Mouse (Mus musculus): ENCODE results near the gene Gdf3. TPM values are rescaled to one million over a fixed set of nuclear protein-coding genes. Genes with fewer than 3 reads are reported as not detected.

Gene Gdf3
- polyA plus RNA-seq, 2 experiments = 1.5 to 2.2 TPM

GRCm38 (mm10) chr6:122616022-122616421, 6.1 kb upstream of the Gdf3 start:
- Histone ChIP-seq H3K4me1 (replicated peaks; ENCODE audit: control insufficient read depth in 2 of 2, insufficient read depth in 2 of 2, low read length in 1 of 2) (no peaks in the 10 kb centered on the region), H3K4me2 (ENCODE audit: low read depth) (no peak overlapping the region), H3K9me3 (ENCODE audit: control insufficient read depth, low read length) (no peaks in the 10 kb centered on the region), H3K27ac (no peak overlapping the region), H3K4me3 (ENCODE audit: insufficient read depth in 1 of 2, low read depth in 2 of 2, low read length in 2 of 2) (no peak overlapping the region), H3K36me3 (replicated peaks; ENCODE audit: control insufficient read depth, insufficient read depth, low read depth) (no peaks in the 10 kb centered on the region), H3K9ac (replicated peaks) (no peak overlapping the region), H3K27me3 (ENCODE audit: control insufficient read depth, insufficient read depth, low read length) (no peaks in the 10 kb centered on the region)
- DNase-seq (ENCODE audit: low read depth in 3 of 3, low spot score in 3 of 3) (no peak), ATAC-seq (ENCODE audit: insufficient read depth) (no peak)
- 39% methylated on average over 3 of the region's 3 CpGs for WGBS (ENCODE audit: insufficient replicate concordance)
- TF ChIP-seq EP300 (IDR thresholded peaks at IDR 0.05; ENCODE audit: low read depth) (no peak), CTCF (IDR thresholded peaks at IDR 0.05; ENCODE audit: low read depth) (no peak)

- H3K9ac ChIP-seq (replicated peaks) = no peak overlapping the region
- WGBS (ENCODE audit: insufficient replicate concordance) = 37% methylated on average over 2 of the region's 2 CpGs
- ATAC-seq (ENCODE audit: insufficient read depth) (no peak), DNase-seq (ENCODE audit: low read depth in 3 of 3, low spot score in 3 of 3) (no peak)
- H3K4me2 ChIP-seq (ENCODE audit: low read depth) = no peak overlapping the region
- H3K4me1 ChIP-seq (replicated peaks; ENCODE audit: control insufficient read depth in 2 of 2, insufficient read depth in 2 of 2, low read length in 1 of 2) = peaks cover 0 to 5% of the 10 kb centered on the region in 2 experiments; a peak in 2 of 4 replicates
- TF ChIP-seq CTCF (IDR thresholded peaks at IDR 0.05; ENCODE audit: low read depth) (peak; percentile 69), EP300 (IDR thresholded peaks at IDR 0.05; ENCODE audit: low read depth) (no peak)
- H3K4me3 ChIP-seq (ENCODE audit: insufficient read depth in 1 of 2, low read depth in 2 of 2, low read length in 2 of 2) = no peak overlapping the region
- H3K27ac ChIP-seq = no peak overlapping the region
- H3K9me3 ChIP-seq (ENCODE audit: control insufficient read depth, low read length) = no peaks in the 10 kb centered on the region
- H3K36me3 ChIP-seq (replicated peaks; ENCODE audit: control insufficient read depth, insufficient read depth, low read depth) = no peaks in the 10 kb centered on the region
- no peaks in the 10 kb centered on the region for H3K27me3 ChIP-seq (ENCODE audit: control insufficient read depth, insufficient read depth, low read length)
These were observed 4.2 kb upstream of the Gdf3 start for GRCm38 (mm10) chr6:122614047-122614446.

- peaks cover 0 to 7% of the 10 kb centered on the region in 2 experiments; a peak in 2 of 4 replicates for H3K4me1 ChIP-seq (replicated peaks; ENCODE audit: control insufficient read depth in 2 of 2, insufficient read depth in 2 of 2, low read length in 1 of 2)
- 49% methylated on average over 4 of the region's 4 CpGs for WGBS (ENCODE audit: insufficient replicate concordance)
- TF ChIP-seq CTCF (IDR thresholded peaks at IDR 0.05; ENCODE audit: low read depth) (no peak), EP300 (IDR thresholded peaks at IDR 0.05; ENCODE audit: low read depth) (no peak)
- no peaks in the 10 kb centered on the region for H3K36me3 ChIP-seq (replicated peaks; ENCODE audit: control insufficient read depth, insufficient read depth, low read depth)
- no peak for DNase-seq (ENCODE audit: low read depth in 3 of 3, low spot score in 3 of 3)
- no peaks in the 10 kb centered on the region for H3K9me3 ChIP-seq (ENCODE audit: control insufficient read depth, low read length)
- no peak for ATAC-seq (ENCODE audit: insufficient read depth)
- H3K4me3 ChIP-seq (ENCODE audit: insufficient read depth in 1 of 2, low read depth in 2 of 2, low read length in 2 of 2) = no peak overlapping the region
- H3K27me3 ChIP-seq (ENCODE audit: control insufficient read depth, insufficient read depth, low read length) = no peaks in the 10 kb centered on the region
- H3K9ac ChIP-seq (replicated peaks) = no peak overlapping the region
- H3K4me2 ChIP-seq (ENCODE audit: low read depth) = no peak overlapping the region
- H3K27ac ChIP-seq = no peak overlapping the region
These were observed 2.5 kb upstream of the Gdf3 start for GRCm38 (mm10) chr6:122612426-122612825.

GRCm38 (mm10) chr6:122609377-122609728, 534 bp downstream of the Gdf3 start:
- Histone ChIP-seq H3K9me3 (ENCODE audit: control insufficient read depth, low read length) (no peaks in the 10 kb centered on the region), H3K4me3 (ENCODE audit: insufficient read depth in 1 of 2, low read depth in 2 of 2, low read length in 2 of 2) (peak overlapping the region in 1 of 2 experiments; percentile 6; a peak in 1 of 4 replicates), H3K4me2 (ENCODE audit: low read depth) (peak overlapping the region; percentile 50), H3K27me3 (ENCODE audit: control insufficient read depth, insufficient read depth, low read length) (no peaks in the 10 kb centered on the region), H3K4me1 (replicated peaks; ENCODE audit: control insufficient read depth in 2 of 2, insufficient read depth in 2 of 2, low read length in 1 of 2) (peaks cover 0 to 7% of the 10 kb centered on the region in 2 experiments; a peak in 2 of 4 replicates), H3K9ac (replicated peaks) (peak overlapping the region; percentile 43), H3K36me3 (replicated peaks; ENCODE audit: control insufficient read depth, insufficient read depth, low read depth) (no peaks in the 10 kb centered on the region), H3K27ac (no peak overlapping the region)
- WGBS (ENCODE audit: insufficient replicate concordance) = 16% methylated on average over 9 of the region's 9 CpGs
- DNase-seq (ENCODE audit: low read depth in 3 of 3, low spot score in 3 of 3) = no peak
- TF ChIP-seq CTCF (IDR thresholded peaks at IDR 0.05; ENCODE audit: low read depth) (no peak), EP300 (IDR thresholded peaks at IDR 0.05; ENCODE audit: low read depth) (no peak)
- peak; percentile 58; the same call in 1 of the 2 replicates for ATAC-seq (ENCODE audit: insufficient read depth)

GRCm38 (mm10) chr6:122608434-122609376, 1.2 kb downstream of the Gdf3 start:
- no peak overlapping the region for H3K27ac ChIP-seq
- H3K9me3 ChIP-seq (ENCODE audit: control insufficient read depth, low read length) = no peaks in the 10 kb centered on the region
- no peaks in the 10 kb centered on the region for H3K36me3 ChIP-seq (replicated peaks; ENCODE audit: control insufficient read depth, insufficient read depth, low read depth)
- ATAC-seq (ENCODE audit: insufficient read depth) = no peak
- peak overlapping the region; percentile 50 for H3K4me2 ChIP-seq (ENCODE audit: low read depth)
- no peak for DNase-seq (ENCODE audit: low read depth in 3 of 3, low spot score in 3 of 3)
- H3K4me1 ChIP-seq (replicated peaks; ENCODE audit: control insufficient read depth in 2 of 2, insufficient read depth in 2 of 2, low read length in 1 of 2) = peaks cover 0 to 7% of the 10 kb centered on the region in 2 experiments; a peak in 2 of 4 replicates
- H3K9ac ChIP-seq (replicated peaks) = no peak overlapping the region; the same call in 1 of the 2 replicates
- H3K4me3 ChIP-seq (ENCODE audit: insufficient read depth in 1 of 2, low read depth in 2 of 2, low read length in 2 of 2) = 0 out of 4 replicates have a peak overlapping the region, but pooled peaks of 1 of the 2 experiments have one; percentile 10
- no peaks in the 10 kb centered on the region for H3K27me3 ChIP-seq (ENCODE audit: control insufficient read depth, insufficient read depth, low read length)
- TF ChIP-seq CTCF (IDR thresholded peaks at IDR 0.05; ENCODE audit: low read depth) = no peak
- TF ChIP-seq EP300 (IDR thresholded peaks at IDR 0.05; ENCODE audit: low read depth) = no peak
- 60% methylated on average over 10 of the region's 10 CpGs for WGBS (ENCODE audit: insufficient replicate concordance)

Measured in liver, embryonic 14.5 days (tissue).